Mouse (Mus musculus) yolk sac, embryonic 10.5 days (tissue): ENCODE measurements around the gene Map2.
A peak's percentile ranks its signal among the peaks of the same experiment; 100 is the strongest.

ENCODE experiments used
- DNase-seq: peaks from one replicate; pipeline ENCODE4 v3.0.0-alpha.2; 2017; ENCODE audit warnings: low spot score

Gene Map2

DNA sequence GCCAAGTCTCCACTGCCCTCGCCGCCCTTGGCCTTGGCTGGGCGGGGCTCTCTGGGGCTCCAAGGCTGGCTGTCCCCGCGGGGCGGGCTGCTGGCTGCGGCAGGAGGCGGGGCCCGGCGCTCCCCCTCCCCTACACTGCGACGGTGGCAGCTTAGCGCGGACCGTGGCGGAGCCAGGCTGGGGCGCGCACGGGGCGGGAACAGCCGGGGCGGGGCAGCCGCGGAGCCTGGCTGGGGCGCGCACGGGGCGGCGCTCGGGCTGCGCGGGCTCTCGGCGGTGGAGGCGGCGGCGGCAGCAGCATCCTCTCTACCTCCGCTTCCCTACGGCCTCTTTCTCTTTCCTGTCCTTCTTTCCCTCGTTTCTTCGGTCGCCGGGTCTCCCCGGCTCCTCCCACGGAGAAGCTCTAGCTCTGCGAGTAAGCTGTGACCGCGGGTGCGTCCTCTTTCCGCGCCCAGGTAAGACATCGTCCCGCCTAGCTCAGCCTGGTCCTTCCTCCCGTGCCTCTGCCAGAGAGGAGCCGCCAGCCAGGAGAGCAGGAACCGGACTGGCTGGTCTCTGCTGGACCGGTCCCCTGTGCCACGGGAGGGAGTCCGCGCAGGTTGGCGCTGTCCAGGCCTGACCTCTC lies at the start of gene Map2:
Gene Map2 (plus strand): TSS at position 233 of the 625 bp plus-strand sequence.
- DNase-seq = peak; percentile 73

DNA sequence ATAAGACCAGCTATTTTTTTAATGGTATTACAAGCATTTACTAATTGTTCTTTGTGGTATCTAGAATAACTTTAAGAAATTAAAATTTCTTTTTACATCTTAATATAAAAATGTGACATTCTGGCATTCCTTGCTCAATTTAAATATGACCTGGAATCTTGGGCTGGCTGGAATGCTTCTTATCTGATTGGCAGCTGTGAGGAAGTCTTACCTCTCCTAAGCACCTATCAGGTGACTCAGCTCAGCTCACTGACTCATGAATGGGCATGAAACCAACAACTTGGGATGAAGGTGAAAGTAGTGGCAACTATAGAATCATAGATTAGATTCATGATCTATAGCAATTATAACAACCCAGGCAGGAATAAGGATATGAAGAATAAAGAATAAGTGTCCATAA lies 42.1 kb upstream of the Map2 start:
- DNase-seq = no peak

DNA sequence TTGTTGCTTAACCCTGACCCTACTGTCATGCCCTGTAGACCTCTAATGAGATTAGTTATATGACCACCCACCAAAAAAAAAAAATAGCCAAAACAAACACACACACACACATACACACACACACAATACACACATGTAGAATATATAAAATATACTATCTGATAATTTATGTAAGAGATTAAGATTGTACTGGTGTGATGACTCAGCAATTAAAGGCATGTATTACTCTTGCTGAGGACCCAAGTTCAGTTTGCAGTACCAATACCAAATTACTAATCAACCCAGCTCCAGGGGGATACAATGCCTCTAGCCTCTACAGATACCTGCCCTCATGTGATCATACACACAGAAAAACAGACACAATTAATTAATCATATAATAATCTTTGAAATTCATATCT lies 39.7 kb upstream of the Map2 start:
- DNase-seq = no peak

DNA sequence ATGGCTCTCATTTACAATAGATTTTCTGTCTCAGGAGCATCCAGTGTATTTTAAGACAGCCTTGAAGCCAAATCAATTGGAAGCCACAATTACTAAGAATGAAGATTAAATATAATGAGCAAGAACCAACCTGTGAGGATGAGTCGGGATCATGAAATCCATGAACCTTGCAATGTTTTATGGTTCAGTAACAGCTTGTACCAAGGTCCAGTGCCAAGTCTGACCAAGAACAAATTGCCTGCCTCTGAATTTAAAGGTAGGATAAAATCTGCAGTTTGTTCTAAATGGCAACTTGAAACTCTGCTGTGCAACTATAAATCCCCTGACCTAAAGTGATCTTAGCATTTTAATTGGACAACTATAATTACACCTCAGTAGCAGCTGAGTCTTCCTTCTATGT lies 34.4 kb upstream of the Map2 start:
- no peak for DNase-seq

DNA sequence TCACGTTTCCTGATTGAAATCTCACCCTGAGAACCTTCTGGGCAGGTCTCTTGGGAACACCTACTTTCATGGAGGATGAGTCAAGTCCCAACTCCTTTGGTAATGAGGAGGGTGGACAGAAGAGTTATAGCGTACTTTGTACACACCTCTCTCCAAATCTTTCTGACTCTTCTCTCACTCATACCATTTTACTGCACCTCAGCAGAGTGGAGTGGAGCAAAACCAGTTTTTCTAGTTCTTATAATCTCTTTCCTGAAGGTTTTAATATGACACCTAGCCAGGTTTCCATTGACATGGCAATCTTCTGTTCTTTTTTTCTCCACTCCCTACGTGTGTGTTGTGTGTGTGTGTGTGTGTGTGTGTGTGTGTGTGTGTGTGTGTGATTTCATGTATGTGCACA lies 29.9 kb upstream of the Map2 start:
- no peak for DNase-seq

DNA sequence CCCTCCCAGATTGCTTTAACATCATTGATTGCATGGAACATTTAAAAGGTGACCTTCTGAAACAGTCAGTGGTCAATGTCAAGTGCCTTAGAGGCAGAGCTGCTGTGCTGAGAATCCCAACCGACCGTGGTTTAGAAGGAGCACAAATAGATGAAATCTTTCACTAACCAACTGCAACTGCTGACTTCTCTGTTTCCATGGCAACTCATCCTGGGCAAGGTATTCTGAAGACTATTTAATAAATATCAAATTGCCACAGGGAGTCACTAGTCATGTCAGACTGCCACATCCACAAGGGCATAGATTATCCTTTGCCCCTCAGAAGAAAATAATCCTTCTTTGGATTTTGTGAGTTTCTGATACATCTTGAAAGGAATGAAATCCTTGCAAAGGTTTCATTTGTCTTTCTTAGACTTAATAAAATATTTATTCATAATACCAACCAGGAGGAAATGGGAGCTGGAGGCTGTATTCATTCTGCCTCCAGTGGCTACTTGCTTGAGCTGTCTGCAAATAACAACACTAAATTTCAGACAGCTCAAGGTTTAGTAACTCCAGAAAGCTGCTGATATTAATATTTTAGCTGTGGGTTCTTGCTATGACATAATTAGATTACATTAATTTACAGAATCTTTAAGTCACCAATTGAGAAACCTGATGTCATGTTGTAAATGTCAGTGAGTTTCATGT lies 26.1 kb upstream of the Map2 start:
- DNase-seq = no peak

DNA sequence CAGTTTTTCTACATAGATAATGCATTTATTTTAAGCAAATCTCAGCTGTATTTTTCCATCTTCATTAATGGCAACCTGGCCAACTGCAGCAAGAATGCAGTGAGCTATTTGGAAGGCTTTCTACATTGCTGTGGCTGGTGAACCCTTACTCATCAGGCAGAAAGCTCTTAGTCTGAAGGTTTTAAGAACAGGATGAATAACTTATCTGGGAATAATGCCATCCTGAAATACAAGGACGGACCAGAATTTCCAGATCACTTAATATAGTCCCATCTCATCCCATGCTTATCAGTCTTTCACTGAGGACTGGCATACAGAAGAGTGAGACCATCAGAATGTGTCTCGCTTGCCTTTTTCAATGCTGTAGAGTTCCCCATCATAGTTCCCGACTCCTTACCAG lies 24.3 kb upstream of the Map2 start:
- DNase-seq = no peak

DNA sequence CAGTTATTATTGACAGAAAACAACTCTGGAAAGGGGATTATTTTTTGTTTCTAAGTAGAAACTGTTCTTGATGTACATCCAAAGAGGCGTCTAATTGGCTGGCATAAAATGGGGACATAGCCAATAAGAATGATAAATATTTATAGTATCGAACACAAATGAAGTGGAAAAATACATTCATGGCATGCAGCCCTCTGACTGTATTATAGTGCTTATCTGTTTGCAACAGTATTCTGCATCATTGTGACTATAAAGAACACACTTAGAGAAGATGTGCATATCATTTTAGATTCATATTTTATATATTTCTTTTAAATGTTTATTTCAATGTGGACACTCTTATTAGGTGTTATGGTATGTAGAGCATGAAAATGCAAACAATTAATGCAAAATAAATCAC lies 17.9 kb upstream of the Map2 start:
- DNase-seq = no peak

DNA sequence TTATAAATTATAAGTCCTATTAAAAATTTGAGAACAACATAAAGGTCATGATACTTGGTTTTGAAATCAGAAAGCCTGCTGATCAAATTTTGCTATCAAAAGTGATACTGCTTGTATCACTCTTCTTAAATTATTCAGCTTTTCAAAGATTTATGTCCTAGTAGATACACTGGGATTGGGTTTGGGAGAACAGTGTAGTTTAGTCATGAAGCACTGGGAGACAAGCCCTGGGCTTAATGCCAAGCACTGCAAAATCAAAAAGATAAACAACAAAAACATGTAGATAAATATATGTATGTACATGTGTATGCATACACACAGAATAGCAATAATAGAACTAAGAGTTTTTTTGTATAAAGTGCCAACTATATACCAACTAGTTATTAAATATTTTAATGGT lies 17.5 kb upstream of the Map2 start:
- no peak for DNase-seq

DNA sequence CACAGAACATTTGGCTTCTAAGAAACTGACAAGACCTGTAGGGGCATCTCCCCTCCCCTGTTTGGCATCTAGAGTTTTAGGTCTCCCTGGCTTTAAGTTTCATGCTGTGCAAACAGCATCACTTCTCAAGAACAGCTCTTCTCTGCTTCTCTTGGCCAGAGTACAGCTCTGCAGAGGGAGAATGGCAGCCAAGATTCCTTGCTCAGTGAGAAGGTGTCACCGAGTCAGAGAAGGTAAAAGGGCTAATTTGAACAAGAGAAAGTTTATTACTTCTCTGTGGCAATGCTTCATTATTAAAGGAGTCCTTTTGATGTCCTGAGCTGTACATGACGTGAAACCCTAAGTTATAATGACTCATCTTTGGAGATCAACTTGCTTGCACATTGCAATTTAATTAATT lies 10.4 kb upstream of the Map2 start:
- no peak for DNase-seq

DNA sequence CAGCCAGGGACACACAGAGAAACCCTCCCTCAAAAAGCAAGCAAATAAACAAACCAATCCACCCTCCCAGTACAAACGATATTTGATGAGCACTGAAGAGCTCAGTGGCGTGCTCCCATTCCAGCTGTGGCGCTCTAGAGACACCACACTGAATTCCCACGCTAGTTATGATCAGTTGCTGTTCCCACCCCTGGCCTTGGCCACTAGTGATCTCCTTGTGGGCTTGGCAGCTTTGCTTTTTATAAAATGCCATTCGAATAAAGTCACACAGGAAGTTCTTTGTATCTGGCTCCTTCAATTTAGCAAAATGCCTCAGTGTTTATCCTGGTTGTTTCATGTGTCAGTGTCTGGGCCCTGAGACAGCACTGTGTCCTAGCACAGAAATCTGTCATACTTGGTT lies 6.4 kb upstream of the Map2 start:
- no peak for DNase-seq

DNA sequence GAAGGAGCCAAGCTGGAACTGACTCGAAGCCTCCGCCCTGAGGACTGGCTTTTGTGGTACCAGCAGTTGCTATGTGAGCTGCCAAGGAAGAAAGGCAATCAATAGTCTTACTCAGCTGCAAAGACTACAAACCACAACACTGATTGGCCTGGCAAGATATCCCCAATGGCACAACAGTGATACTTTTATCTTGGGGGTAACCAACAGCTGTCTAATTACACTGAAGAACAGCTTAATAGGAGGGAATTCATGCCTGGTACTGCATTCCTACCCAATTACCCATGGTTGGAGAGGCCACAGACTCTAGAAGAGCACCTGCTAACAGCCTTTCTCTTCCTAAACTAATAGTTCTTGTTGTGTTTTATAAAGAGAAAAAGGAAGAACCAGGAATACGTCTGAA lies 2.9 kb upstream of the Map2 start:
- no peak for DNase-seq

DNA sequence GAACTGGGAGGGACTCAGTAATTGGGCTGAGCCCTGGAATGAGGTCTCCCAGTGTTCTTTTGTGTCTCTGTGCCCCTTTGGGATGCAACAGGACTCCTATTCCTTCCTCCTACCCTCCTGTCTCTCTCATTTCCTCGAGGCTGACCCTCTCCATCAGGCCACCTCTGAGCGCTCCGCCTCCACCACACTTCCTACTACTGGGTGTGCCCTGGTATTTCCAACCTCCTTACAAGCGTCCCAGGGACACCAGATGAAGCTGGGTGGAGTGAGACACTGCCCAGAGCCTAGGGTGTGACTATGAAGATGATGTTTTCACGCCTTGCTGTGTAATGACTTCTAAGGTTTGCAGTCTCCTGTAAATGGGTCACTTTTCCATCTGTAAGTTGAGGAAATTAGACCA lies 1.4 kb upstream of the Map2 start:
- DNase-seq = no peak

DNA sequence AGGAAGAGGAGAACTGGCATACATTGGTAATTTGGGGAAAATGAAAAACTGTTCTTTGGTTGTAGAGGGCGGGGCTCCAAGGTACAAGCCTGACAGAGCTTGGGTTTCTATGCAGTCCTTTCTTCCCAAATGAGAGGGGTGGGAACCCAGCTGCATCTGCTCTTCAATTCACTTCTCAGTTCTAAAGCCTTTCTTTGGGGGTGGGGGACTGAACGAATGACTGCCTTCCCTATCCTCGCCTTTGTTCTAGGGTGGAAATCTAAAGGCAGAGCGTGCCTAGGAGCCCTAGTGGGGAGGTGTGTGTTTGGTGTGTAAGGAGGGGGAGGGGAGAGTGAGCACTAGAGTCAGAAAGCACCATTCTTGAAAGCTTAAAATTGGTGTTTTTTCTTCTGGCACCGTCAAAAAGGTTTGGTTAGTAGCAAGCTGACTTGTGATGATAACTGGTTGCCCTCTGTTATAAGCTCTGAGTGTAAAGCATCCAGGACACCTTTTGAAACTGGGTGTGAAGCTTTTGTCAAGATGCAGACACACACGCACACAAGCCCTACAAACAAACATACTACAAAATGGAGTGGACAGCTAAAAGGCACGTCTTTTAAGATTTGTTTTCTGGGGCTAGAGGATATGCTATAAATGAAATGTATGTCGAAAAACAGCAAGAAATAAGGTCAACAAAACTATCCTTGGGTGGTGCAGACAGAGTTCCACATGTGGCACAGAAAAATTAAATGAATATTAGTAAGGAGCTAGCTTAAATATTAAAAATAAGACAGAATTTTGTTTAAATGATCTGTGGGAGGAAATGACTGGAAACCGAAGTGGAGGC lies 1.2 kb downstream of the Map2 start:
- no peak for DNase-seq

DNA sequence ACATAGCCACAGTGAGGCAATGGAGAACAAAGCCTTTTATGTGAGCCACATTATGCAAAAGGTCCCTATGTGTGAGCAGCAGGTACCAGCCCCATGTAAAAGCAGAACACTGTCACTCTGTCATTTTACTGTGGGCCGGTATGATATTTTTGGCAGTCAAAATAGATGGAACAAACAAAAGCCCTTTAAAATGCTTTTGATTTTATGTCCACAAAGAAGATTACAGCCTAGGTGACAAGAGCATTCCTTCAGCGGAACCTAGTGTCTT lies 1.7 kb downstream of the Map2 start:
- DNase-seq = no peak

DNA sequence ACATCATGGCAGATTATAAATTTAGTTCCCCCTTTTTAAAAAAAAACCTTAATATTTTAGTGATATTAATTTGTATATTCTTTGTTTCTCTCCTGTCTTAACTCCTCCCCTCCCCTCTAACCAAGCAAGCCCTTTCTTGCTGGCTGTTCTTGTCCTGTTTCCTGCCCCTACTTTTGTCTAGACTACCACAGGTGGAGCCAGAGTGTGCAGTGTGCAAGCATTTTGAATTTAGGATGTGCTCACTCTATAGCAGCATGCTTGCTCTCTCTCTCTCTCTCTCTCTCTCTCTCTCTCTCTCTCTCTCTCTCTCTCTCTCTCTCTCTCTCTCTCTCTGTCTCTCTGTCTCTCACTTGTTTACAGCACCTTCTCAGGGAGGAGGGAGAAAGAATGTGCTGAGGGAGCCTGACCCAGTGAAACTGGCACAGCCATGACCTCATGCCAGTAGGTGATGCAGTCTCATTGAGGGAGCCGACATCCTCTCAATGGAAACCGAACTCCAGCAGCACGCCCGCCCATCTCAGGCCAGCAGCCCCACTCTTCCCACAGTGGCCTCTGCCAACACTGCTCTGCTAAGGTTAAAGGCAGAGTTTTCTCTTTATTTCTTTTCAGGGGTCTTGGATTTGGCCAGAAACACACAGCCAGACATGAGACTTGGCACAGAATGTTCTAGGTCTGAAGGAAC lies 2.6 kb downstream of the Map2 start:
- no peak for DNase-seq

DNA sequence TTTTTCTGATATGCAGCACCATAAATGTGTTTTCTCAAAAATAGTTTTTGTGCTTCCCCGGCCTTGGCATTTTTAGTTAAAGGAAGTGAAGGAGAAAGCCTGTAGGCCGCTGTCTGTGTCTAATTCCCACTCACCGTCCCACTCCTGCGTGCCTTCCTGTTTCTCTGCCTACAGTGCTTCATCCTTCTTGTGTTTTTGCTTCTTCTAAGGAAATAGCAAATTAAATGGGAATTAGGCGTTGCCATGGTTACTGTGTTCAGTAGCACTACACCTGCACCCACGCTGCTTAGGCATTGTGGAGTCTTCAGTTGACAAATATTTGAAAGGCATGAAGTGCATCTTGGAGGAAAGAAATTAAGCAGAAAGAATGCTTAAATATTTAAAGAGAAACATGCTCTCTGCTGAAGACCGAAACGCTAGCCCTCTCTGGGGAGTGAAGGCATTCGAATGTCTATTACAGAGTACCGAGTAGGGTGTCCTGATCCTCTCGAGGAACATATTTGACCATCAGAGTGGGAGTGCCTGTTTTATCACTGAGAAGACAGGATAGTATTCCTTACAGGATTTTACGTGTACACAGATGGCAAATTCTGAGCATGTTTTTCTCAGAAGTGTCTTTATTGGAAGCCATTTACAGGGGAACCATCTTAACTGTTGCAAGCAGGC lies 12.1 kb downstream of the Map2 start:
- DNase-seq = no peak

DNA sequence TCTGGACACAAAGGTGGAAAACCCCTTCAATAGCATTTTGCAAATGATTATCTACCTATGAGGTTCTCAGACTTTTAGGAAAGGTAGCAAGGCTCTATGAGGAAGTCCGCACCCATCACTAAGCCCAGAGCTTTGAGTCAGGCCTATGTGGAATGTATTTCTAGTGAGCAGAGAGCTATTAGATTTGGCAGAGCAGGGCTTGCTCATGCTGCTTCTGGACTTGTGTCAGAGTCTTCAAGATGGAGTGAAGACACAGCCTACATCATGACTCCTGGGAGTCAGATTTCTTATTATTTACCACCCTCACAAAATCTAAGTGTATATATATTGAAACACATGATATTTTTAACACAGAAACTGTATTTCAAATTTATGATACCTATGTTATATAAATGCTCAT lies 17.3 kb downstream of the Map2 start:
- DNase-seq = no peak

DNA sequence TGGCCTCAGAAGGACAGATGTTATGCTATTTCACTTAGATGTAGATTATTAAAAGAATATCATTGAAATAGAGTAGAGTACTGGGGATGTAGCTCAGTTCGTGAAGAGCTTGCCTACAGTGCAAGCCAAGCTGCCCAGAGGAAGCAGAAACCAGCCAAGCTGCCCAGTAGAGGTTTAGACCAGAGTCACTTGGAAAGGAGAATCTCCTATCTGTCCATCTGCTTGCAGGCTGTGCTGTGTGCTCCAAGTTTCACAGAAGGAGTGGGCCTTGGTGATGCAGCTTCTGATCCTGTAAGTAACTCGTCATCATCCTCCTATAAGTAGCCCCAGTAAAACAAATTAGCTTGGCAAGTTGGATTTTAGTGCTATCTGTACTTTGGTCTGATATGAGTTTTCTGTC lies 17.8 kb downstream of the Map2 start:
- no peak for DNase-seq

DNA sequence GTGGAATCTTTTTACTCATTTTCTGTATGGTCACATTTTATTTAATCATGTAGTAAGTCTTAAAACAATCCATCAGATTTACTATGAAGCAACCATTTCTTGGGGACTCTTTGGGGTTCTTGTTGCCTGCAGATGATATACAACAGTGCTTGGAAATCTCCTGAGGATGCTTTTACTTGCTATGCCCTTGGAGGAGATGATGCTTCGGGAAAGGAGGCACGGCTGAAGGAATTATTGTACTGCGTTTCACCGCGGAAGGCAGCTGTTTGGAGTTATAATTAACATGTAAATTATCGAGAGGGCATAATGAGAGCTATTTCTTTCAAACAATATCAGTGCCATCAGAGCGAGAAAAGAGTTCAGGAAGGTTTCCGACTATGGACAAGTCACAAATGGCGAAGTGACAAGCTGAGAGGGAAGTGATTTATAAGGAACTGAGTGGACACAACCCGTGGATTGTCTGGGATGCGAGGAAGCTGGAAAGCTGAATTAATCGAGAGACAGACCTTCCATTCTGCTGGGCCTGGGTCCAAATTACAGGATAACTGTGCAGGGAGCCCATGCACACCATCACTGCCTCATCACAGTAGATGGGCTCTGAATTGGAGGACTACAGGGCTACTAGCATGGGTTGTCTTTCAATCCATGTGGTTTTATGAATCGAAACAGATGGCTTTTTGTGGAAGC lies 20.1 kb downstream of the Map2 start:
- no peak for DNase-seq

DNA sequence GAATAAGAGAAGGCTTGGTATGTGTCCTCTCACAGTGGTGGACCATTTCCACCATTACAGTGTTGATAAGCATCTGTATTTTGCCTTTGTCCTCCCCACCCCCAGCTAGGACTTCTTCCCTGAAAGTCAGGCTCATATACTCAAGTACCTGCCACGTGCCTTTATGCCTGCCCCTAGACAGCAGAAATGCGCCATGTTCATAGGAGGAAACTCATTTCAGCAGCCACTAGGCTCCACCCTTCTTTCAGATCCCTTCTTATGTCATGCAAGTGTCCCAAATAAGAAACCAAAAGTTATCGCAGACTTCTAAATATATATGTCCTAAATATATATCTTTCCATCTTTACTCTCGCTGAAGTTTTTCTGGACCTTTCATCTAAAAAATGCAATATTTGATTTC lies 21.2 kb downstream of the Map2 start:
- no peak for DNase-seq

DNA sequence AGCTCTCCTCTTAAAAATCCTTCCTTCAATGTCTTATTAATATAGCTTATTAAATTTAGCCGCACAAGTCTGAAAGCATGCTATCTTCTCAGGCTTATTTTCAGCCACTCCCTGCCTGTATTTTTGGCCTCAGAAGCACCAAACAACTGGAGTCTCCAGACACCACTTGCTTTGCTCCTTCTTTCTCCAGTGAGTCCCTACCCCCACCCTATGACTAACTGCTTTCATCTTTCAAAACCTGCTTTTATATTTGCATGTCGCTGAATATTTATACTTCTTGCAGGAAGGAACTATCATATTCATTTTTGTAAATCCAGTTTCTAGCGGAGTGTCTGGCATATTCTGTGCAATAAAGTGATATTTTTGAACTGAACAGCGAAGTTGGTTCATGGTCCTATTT lies 21.6 kb downstream of the Map2 start:
- no peak for DNase-seq
